Mouse (Mus musculus) brain, embryonic 14.5 days (tissue): ENCODE measurements at regions not wholly inside any gene's neighbourhood (a gene's known extent, or its start where the extent isn't known, plus 50 kb on each side); places are given as distances from the start of the nearest gene placed in this dataset.

Experiments
- CTCF ChIP-seq: fragments of 200-500 bp; IDR thresholded peaks from 2 replicates; pipeline ENCODE4 v1.5.1; 2012; ENCODE audit warnings: inconsistent platforms, mild to moderate bottlenecking, moderate library complexity, borderline replicate concordance; ENCODE audit not compliant: insufficient read depth, insufficient read length; ENCODE audit errors: extremely low read depth
- POLR2A ChIP-seq: fragments of 200-500 bp; IDR thresholded peaks from 2 replicates; pipeline ENCODE4 v1.6.1; 2012; ENCODE audit warnings: mild to moderate bottlenecking, inconsistent platforms, borderline replicate concordance; ENCODE audit not compliant: poor library complexity, insufficient read depth, insufficient read length, severe bottlenecking; ENCODE audit errors: extremely low read depth

DNA sequence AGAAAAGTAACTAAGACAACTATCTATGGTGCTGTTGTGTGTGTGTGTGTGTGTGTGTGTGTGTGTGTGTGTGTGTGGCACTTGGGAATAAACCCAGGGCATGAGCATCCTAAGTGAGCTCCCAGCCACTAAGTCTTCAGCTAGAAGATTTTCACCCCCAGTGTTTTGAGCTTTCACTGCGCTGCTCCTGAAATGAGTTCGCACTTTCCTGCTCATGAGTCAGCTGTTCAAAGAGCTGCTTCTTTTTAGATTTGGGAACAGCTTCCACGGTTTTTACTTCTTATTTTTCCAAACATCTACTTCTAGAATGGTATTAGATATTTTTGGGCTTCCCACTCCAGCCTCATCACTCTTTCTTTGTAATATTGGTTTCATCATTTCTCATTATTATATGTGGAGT, 129.7 kb upstream of the St8sia2 start:
- TF ChIP-seq CTCF = no peak
- TF ChIP-seq POLR2A = no peak
